In the genomic region with DNA sequence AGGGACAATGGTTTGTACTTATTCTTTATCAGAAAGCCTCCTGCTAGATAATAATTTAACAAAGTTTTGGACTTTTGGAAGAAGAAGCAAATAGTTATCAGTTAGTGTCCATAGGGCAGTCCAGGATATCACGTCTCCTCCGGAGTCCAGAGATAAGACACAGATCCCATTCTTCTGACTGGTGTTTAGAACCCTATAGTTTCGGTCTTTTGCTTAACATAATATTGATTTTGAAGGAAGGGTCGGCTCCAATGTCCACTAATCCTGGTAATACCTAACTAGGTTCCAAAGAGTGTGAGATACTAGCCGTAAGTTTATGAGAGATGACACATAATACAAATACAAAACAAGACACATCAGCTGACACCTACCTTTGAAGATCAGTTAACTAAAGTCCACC, we compare ENCODE assay signal across 19 mouse cellular contexts.
"Had no signal": no experiment of that assay in that cellular context is flagged by ENCODE, and none has a peak within 500 bp of the region (broad histone marks: within the 10 kb centered on the region; RNA-seq: fewer than 3 reads in every experiment).

No protein-coding gene starts in this region.

- H3K9ac ChIP-seq: liver, embryonic 14.5 days; lung, embryonic 15.5 days; midbrain, embryonic 12.5 days; neural tube, embryonic 13.5 days; neural tube, embryonic 15.5 days had no signal

- ATAC-seq: midbrain, embryonic 16.5 days had no signal

- DNase-seq: lung, adult 2 months; lung, postnatal 10 days; lung, postnatal 4 days; retina, postnatal 1 day; right cerebral cortex, adult 18-20 months; right cerebral cortex, postnatal 25 days; right cerebral cortex, postnatal 4 days; spleen, adult 18-20 months; thymus, adult 18-20 months; thymus, postnatal 14 days; thymus, postnatal 36 days had no signal

- H3K4me1 ChIP-seq: lung, embryonic 15.5 days; midbrain, embryonic 10.5 days; midbrain, embryonic 12.5 days; neural tube, embryonic 13.5 days; neural tube, embryonic 15.5 days had no signal

- H3K27me3 ChIP-seq: lung, embryonic 15.5 days; midbrain, embryonic 12.5 days; neural tube, embryonic 13.5 days; neural tube, embryonic 15.5 days had no signal

- H3K36me3 ChIP-seq: lung, embryonic 15.5 days; midbrain, embryonic 10.5 days; midbrain, embryonic 12.5 days; neural tube, embryonic 13.5 days; neural tube, embryonic 15.5 days had no signal

- H3K9me3 ChIP-seq: lung, embryonic 15.5 days; midbrain, embryonic 10.5 days; midbrain, embryonic 12.5 days; neural tube, embryonic 13.5 days; neural tube, embryonic 15.5 days had no signal

- H3K4me2 ChIP-seq: lung, embryonic 15.5 days; midbrain, embryonic 12.5 days; neural tube, embryonic 13.5 days; neural tube, embryonic 15.5 days had no signal

- H3K4me3 ChIP-seq: lung, embryonic 15.5 days; midbrain, embryonic 10.5 days; midbrain, embryonic 12.5 days; myocyte; neural tube, embryonic 13.5 days; neural tube, embryonic 15.5 days had no signal

- H3K27ac ChIP-seq: liver, embryonic 14.5 days; lung, embryonic 15.5 days; midbrain, embryonic 10.5 days; midbrain, embryonic 12.5 days; neural tube, embryonic 13.5 days; neural tube, embryonic 15.5 days had no signal
